Mouse (Mus musculus): ENCODE measurements at regions not wholly inside any gene's neighbourhood (a gene's known extent, or its start where the extent isn't known, plus 50 kb on each side); places are given as distances from the start of the nearest gene placed in this dataset.

GRCm38 (mm10) chr10:17355476-17355875 is 367.5 kb upstream of the Cited2 start:
- no peak for TF ChIP-seq CTCF (IDR thresholded peaks at IDR 0.05; ENCODE audit: extremely low read depth, insufficient read depth, insufficient read length, insufficient replicate concordance)
- TF ChIP-seq POLR2A (IDR thresholded peaks at IDR 0.05; ENCODE audit: low read depth, low read length), result no peak

All from spleen, adult 2 months (tissue).